18 mouse cellular contexts compared by ENCODE assay signal in genomic region chr7:4653351-4653750, GRCm38 (mm10). TPM values are rescaled to one million over a fixed set of nuclear protein-coding genes. Genes with fewer than 3 reads are reported as not detected.
DNase-seq lines count a peak whose midpoint lies in the region; ATAC-seq and TF ChIP-seq lines count a peak whose summit lies in the region.
"Had no signal": no experiment of that assay in that cellular context is flagged by ENCODE, and none has a peak within 500 bp of the region (broad histone marks: within the 10 kb centered on the region; RNA-seq: fewer than 3 reads in every experiment).

No protein-coding gene starts in this region.

- H3K4me2 ChIP-seq in intestine, embryonic 16.5 days (ENCODE audit: low read depth, low read length) = no peak overlapping the region
- no peak overlapping the region for H3K4me2 ChIP-seq in intestine, embryonic 15.5 days (replicated peaks)
- H3K4me2 ChIP-seq: lung, embryonic 15.5 days; midbrain, embryonic 13.5 days; neural tube, embryonic 12.5 days had no signal

- WGBS in intestine, embryonic 16.5 days = 84% methylated on average over 5 of the region's 5 CpGs
- WGBS in intestine, embryonic 15.5 days = 82% methylated on average over 5 of the region's 5 CpGs

- no peaks in the 10 kb centered on the region for H3K36me3 ChIP-seq in intestine, embryonic 16.5 days (ENCODE audit: control insufficient read depth, insufficient read depth, low read length)
- 0 out of 2 replicates have a peak, but pooled peaks cover 3% of the 10 kb centered on the region for H3K36me3 ChIP-seq in intestine, embryonic 15.5 days

- peak; percentile 24 for DNase-seq in CD4-positive helper T cell, adult 2 months (ENCODE audit: low read depth, low spot score)
- no peak for DNase-seq in kidney, postnatal 36 days
- DNase-seq in adrenal gland, postnatal 14 days = no peak
- DNase-seq in left cerebral cortex, postnatal 4 days = no peak
- DNase-seq: heart, postnatal 36 days; retina, postnatal 1 day had no signal

- no peak for ATAC-seq in intestine, embryonic 16.5 days
- ATAC-seq in intestine, embryonic 15.5 days = no peak
- ATAC-seq in megakaryocyte, adult 5-6 weeks (ENCODE audit: poor library complexity, severe bottlenecking) = peak; percentile 7; the same call in 1 of the 2 replicates
- ATAC-seq: intestine, postnatal 0 days; midbrain, embryonic 13.5 days; Patski had no signal

- TF ChIP-seq POLR2A in cortical plate, adult 2 months (IDR thresholded peaks at IDR 0.05; ENCODE audit: extremely low read depth, insufficient read depth, low read length) = no peak

- intact Hi-C loops in left cerebral cortex, postnatal 4 days (cut with DNase I) = no loop called here

- no peaks in the 10 kb centered on the region for H3K27me3 ChIP-seq in intestine, embryonic 16.5 days (replicated peaks; ENCODE audit: control insufficient read depth, insufficient read depth, low read length)
- H3K27me3 ChIP-seq in intestine, embryonic 15.5 days (replicated peaks) = no peaks in the 10 kb centered on the region
- H3K27me3 ChIP-seq: lung, embryonic 15.5 days; midbrain, embryonic 13.5 days; neural tube, embryonic 12.5 days; Patski had no signal

- 0 out of 2 replicates have a peak overlapping the region, but pooled peaks have one; percentile 8 for H3K27ac ChIP-seq in intestine, embryonic 16.5 days (ENCODE audit: low read length)
- no peak overlapping the region for H3K27ac ChIP-seq in intestine, embryonic 15.5 days
- H3K27ac ChIP-seq in cortical plate, adult 2 months (ENCODE audit: insufficient read depth, low read length) = peak overlapping the region; percentile 80
- H3K27ac ChIP-seq: midbrain, embryonic 13.5 days; neural tube, embryonic 12.5 days had no signal

- no peak for TF ChIP-seq CTCF in cortical plate, adult 2 months (IDR thresholded peaks at IDR 0.05; ENCODE audit: extremely low read depth, insufficient read depth, low read length)

- H3K9ac ChIP-seq in intestine, embryonic 16.5 days (ENCODE audit: low read depth, low read length) = 0 out of 2 replicates have a peak overlapping the region, but pooled peaks have one; percentile 0
- no peak overlapping the region for H3K9ac ChIP-seq in intestine, embryonic 15.5 days
- H3K9ac ChIP-seq: lung, embryonic 15.5 days; midbrain, embryonic 13.5 days; neural tube, embryonic 12.5 days had no signal

- no peaks in the 10 kb centered on the region for H3K9me3 ChIP-seq in intestine, embryonic 16.5 days (ENCODE audit: control insufficient read depth, low read length)
- H3K9me3 ChIP-seq in intestine, embryonic 15.5 days = no peaks in the 10 kb centered on the region
- H3K9me3 ChIP-seq: lung, embryonic 15.5 days; midbrain, embryonic 13.5 days; neural tube, embryonic 12.5 days had no signal

- no peak overlapping the region for H3K4me3 ChIP-seq in intestine, embryonic 16.5 days (ENCODE audit: low read length)
- H3K4me3 ChIP-seq in intestine, embryonic 15.5 days (replicated peaks) = no peak overlapping the region
- no peak overlapping the region for H3K4me3 ChIP-seq in cortical plate, adult 2 months (ENCODE audit: insufficient read depth, low read length)
- H3K4me3 ChIP-seq: lung, embryonic 15.5 days; midbrain, embryonic 13.5 days; neural tube, embryonic 12.5 days had no signal

- H3K4me1 ChIP-seq in intestine, embryonic 16.5 days (ENCODE audit: control insufficient read depth, insufficient read depth, low read length) = peaks cover 32% of the 10 kb centered on the region
- peaks cover 34% of the 10 kb centered on the region for H3K4me1 ChIP-seq in intestine, embryonic 15.5 days (replicated peaks)
- H3K4me1 ChIP-seq in cortical plate, adult 2 months (ENCODE audit: control insufficient read depth, insufficient read depth, low read length) = peaks cover 27% of the 10 kb centered on the region

RNA-seq across cellular contexts. Expression of gene Ppp6r1, which starts 5.5 kb away (rescaled TPM):
- polyA plus RNA-seq in intestine, embryonic 16.5 days (2015; fragmentation: Nextera tagmentation; extraction: Ambion mirVana) = 2.6 and 2.9 TPM in 2 replicates
- 8.1 and 9.0 TPM in 2 replicates for polyA plus RNA-seq in intestine, embryonic 15.5 days (2015; fragmentation: Nextera tagmentation; extraction: Ambion mirVana)
- polyA plus RNA-seq in cortical plate, adult 2 months (2012; rRNA removed) = 143 and 145 TPM in 2 replicates
- total RNA-seq in megakaryocyte, adult 5-6 weeks (2015) = 71.1 and 72.6 TPM in 2 replicates
- 85.6 and 101 TPM in 2 replicates for total RNA-seq in megakaryocyte, adult 5-6 weeks (2017)
- total RNA-seq in adrenal gland, postnatal 14 days (2021) = 80.9 and 86.1 TPM in 2 replicates
- total RNA-seq in left cerebral cortex, postnatal 4 days (2021) = 10 to 100 TPM; 87.9 to 89.1 TPM

RNA-seq across cellular contexts. Expression of gene Tmem86b, which starts 22.1 kb away (rescaled TPM):
- 16.3 and 23.2 TPM in 2 replicates for polyA plus RNA-seq in intestine, embryonic 16.5 days (2015; fragmentation: Nextera tagmentation; extraction: Ambion mirVana)
- 9.1 and 11.7 TPM in 2 replicates for polyA plus RNA-seq in intestine, embryonic 15.5 days (2015; fragmentation: Nextera tagmentation; extraction: Ambion mirVana)
- 29.0 and 31.5 TPM in 2 replicates for polyA plus RNA-seq in cortical plate, adult 2 months (2012; rRNA removed)
- 8.9 and 10.7 TPM in 2 replicates for total RNA-seq in megakaryocyte, adult 5-6 weeks (2015)
- total RNA-seq in megakaryocyte, adult 5-6 weeks (2017) = 13.6 and 22.1 TPM in 2 replicates
- 8.8 and 16.2 TPM in 2 replicates for total RNA-seq in adrenal gland, postnatal 14 days (2021)
- 10 to 100 TPM; 12.5 to 14.8 TPM for total RNA-seq in left cerebral cortex, postnatal 4 days (2021)

RNA-seq across cellular contexts. Expression of gene Hspbp1, which starts 31.5 kb away (rescaled TPM):
- polyA plus RNA-seq in intestine, embryonic 16.5 days (2015; fragmentation: Nextera tagmentation; extraction: Ambion mirVana) = 84.9 and 95.4 TPM in 2 replicates
- polyA plus RNA-seq in intestine, embryonic 15.5 days (2015; fragmentation: Nextera tagmentation; extraction: Ambion mirVana) = 92.4 and 98.2 TPM in 2 replicates
- 107 and 108 TPM in 2 replicates for polyA plus RNA-seq in cortical plate, adult 2 months (2012; rRNA removed)
- 12.7 and 16.9 TPM in 2 replicates for total RNA-seq in megakaryocyte, adult 5-6 weeks (2015)
- total RNA-seq in megakaryocyte, adult 5-6 weeks (2017) = 9.8 and 15.3 TPM in 2 replicates
- 34.0 and 37.9 TPM in 2 replicates for total RNA-seq in adrenal gland, postnatal 14 days (2021)
- 100 to 1,000 TPM in 1 of 2 experiments, 10 to 100 TPM in 1; 99.7 to 111 TPM for total RNA-seq in left cerebral cortex, postnatal 4 days (2021)

RNA-seq across cellular contexts. Expression of gene Brsk1, which starts 37.1 kb away (rescaled TPM):
- 0.86 and 1.4 TPM in 2 replicates for polyA plus RNA-seq in intestine, embryonic 16.5 days (2015; fragmentation: Nextera tagmentation; extraction: Ambion mirVana)
- polyA plus RNA-seq in intestine, embryonic 15.5 days (2015; fragmentation: Nextera tagmentation; extraction: Ambion mirVana) = 0.63 and 1.1 TPM in 2 replicates
- polyA plus RNA-seq in cortical plate, adult 2 months (2012; rRNA removed) = 305 and 330 TPM in 2 replicates
- not detected in 2 replicates for total RNA-seq in megakaryocyte, adult 5-6 weeks (2015)
- total RNA-seq in megakaryocyte, adult 5-6 weeks (2017) = not detected in 2 replicates
- total RNA-seq in adrenal gland, postnatal 14 days (2021) = 6.0 and 8.4 TPM in 2 replicates
- 100 to 1,000 TPM; 258 to 262 TPM for total RNA-seq in left cerebral cortex, postnatal 4 days (2021)
- total RNA-seq: common myeloid progenitor, adult 5-6 weeks had no signal

RNA-seq across cellular contexts. Expression of gene Ptprh, which starts 49.5 kb away (rescaled TPM):
- polyA plus RNA-seq in intestine, embryonic 16.5 days (2015; fragmentation: Nextera tagmentation; extraction: Ambion mirVana) = 3.0 and 4.7 TPM in 2 replicates
- 1.1 and 1.6 TPM in 2 replicates for polyA plus RNA-seq in intestine, embryonic 15.5 days (2015; fragmentation: Nextera tagmentation; extraction: Ambion mirVana)
- 1.0 and 1.6 TPM in 2 replicates for polyA plus RNA-seq in cortical plate, adult 2 months (2012; rRNA removed)
- total RNA-seq in megakaryocyte, adult 5-6 weeks (2015) = not detected in 2 replicates
- not detected in 2 replicates for total RNA-seq in megakaryocyte, adult 5-6 weeks (2017)
- not detected in 2 replicates for total RNA-seq in adrenal gland, postnatal 14 days (2021)
- total RNA-seq in left cerebral cortex, postnatal 4 days (2021) = 1 to 10 TPM; 1.7 to 2.1 TPM
- total RNA-seq: adrenal gland, adult 18-20 months; common myeloid progenitor, adult 5-6 weeks; heart, postnatal 36 days had no signal
- polyA plus RNA-seq: lung, embryonic 15.5 days; neural tube, embryonic 12.5 days; Patski; urinary bladder, adult 2 months had no signal
